Mouse (Mus musculus) thymus, postnatal 0 days (tissue): Measurements from ENCODE around the gene Angptl2. TPM values are rescaled to one million over a fixed set of nuclear protein-coding genes. Genes with fewer than 3 reads are reported as not detected.
"Not testable (repeated sequence)": the region's sequence is repeated elsewhere in the genome, so short reads cannot be mapped to it uniquely, and the experiment has no call there.

Experiments used
- DNase-seq: peaks from one replicate; pipeline ENCODE4 v3.0.0-alpha.2; 2015; ENCODE audit warnings: low spot score
- polyA plus RNA-seq: library from polyadenylated mRNA; unstranded; fragments of >200 nt; fragmentation: Nextera tagmentation; extraction: Ambion mirVana; gene quantifications from 2 replicates; pipeline ENCODE4 v1.2.1, GENCODE M21; 2015

The Angptl2 gene
- polyA plus RNA-seq, 1 experiment from 2014 or later = 29.8 TPM

GRCm38 (mm10) chr2:33200368-33201068 lies 15.4 kb upstream of the Angptl2 start:
- DNase-seq = no peak

- no peak for DNase-seq
Measured at GRCm38 (mm10) chr2:33203284-33203683, 12.6 kb upstream of the Angptl2 start.

- DNase-seq = no peak
Measured at GRCm38 (mm10) chr2:33204980-33205379, 10.9 kb upstream of the Angptl2 start.

- DNase-seq = no peak
Measured at GRCm38 (mm10) chr2:33205939-33206525, 9.8 kb upstream of the Angptl2 start.

GRCm38 (mm10) chr2:33207069-33207468 lies 8.8 kb upstream of the Angptl2 start:
- no peak for DNase-seq

- DNase-seq = no peak
Measured at GRCm38 (mm10) chr2:33208134-33208533, 7.7 kb upstream of the Angptl2 start.

- DNase-seq = no peak
Measured at GRCm38 (mm10) chr2:33210841-33211240, 5.0 kb upstream of the Angptl2 start.

- not testable (repeated sequence) for DNase-seq
Measured at GRCm38 (mm10) chr2:33211263-33211662, 4.6 kb upstream of the Angptl2 start.

GRCm38 (mm10) chr2:33215177-33215699 lies 631 bp upstream of the Angptl2 start:
- DNase-seq = no peak

GRCm38 (mm10) chr2:33216645-33217424 lies 966 bp downstream of the Angptl2 start:
- DNase-seq = peak; percentile 46

- DNase-seq = peak; percentile 62
Measured at GRCm38 (mm10) chr2:33217425-33217794, 1.5 kb downstream of the Angptl2 start.

GRCm38 (mm10) chr2:33218903-33219625 lies 3.2 kb downstream of the Angptl2 start:
- DNase-seq = peak; percentile 62

GRCm38 (mm10) chr2:33219637-33220036 lies 3.8 kb downstream of the Angptl2 start:
- DNase-seq = no peak

GRCm38 (mm10) chr2:33220246-33220645 lies 4.4 kb downstream of the Angptl2 start:
- DNase-seq = no peak

GRCm38 (mm10) chr2:33220674-33221338 lies 4.9 kb downstream of the Angptl2 start:
- no peak for DNase-seq

GRCm38 (mm10) chr2:33221339-33221900 lies 5.6 kb downstream of the Angptl2 start:
- DNase-seq = peak; percentile 26

GRCm38 (mm10) chr2:33222480-33222879 lies 6.6 kb downstream of the Angptl2 start:
- DNase-seq = no peak

GRCm38 (mm10) chr2:33223656-33224358 lies 7.9 kb downstream of the Angptl2 start:
- no peak for DNase-seq

GRCm38 (mm10) chr2:33225921-33226320 lies 10.1 kb downstream of the Angptl2 start:
- DNase-seq = no peak

- DNase-seq = no peak
Measured at GRCm38 (mm10) chr2:33228077-33228476, 12.2 kb downstream of the Angptl2 start.
